Mouse (Mus musculus) frontal cortex, postnatal 10 days (tissue): ENCODE measurements at regions not wholly inside any gene's neighbourhood (a gene's known extent, or its start where the extent isn't known, plus 50 kb on each side); places are given as distances from the start of the nearest gene placed in this dataset.

Experiments used
- DNase-seq, 2 experiments: peaks; one replicate each; pipeline ENCODE4 v3.0.0; 2022; ENCODE audit warnings: low spot score in 2 of 2, mixed read lengths in 1 of 2

GRCm38 (mm10) chr10:116726031-116726430 lies 144.7 kb upstream of the Cnot2 start:
- no peak for DNase-seq

GRCm38 (mm10) chr10:116721986-116722385 lies 140.7 kb upstream of the Cnot2 start:
- DNase-seq: no peak

- DNase-seq: no peak
These were observed 138.3 kb upstream of the Cnot2 start for GRCm38 (mm10) chr10:116719616-116720015.

GRCm38 (mm10) chr10:116717961-116718360 lies 136.7 kb upstream of the Cnot2 start:
- DNase-seq: no peak

- DNase-seq: no peak
These were observed 135.8 kb upstream of the Cnot2 start for GRCm38 (mm10) chr10:116717017-116717643.

- DNase-seq: no peak
These were observed 132.1 kb upstream of the Cnot2 start for GRCm38 (mm10) chr10:116713456-116713855.

GRCm38 (mm10) chr10:116707025-116707424 lies 125.7 kb upstream of the Cnot2 start:
- DNase-seq: no peak

- no peak for DNase-seq
These were observed 120.0 kb upstream of the Cnot2 start for GRCm38 (mm10) chr10:116701281-116701680.

- DNase-seq: no peak
These were observed 118.4 kb upstream of the Cnot2 start for GRCm38 (mm10) chr10:116699711-116700110.

GRCm38 (mm10) chr10:116697628-116698316 lies 116.5 kb upstream of the Cnot2 start:
- no peak for DNase-seq

GRCm38 (mm10) chr10:116693816-116694215 lies 112.5 kb upstream of the Cnot2 start:
- DNase-seq: no peak

- DNase-seq: no peak
These were observed 105.4 kb upstream of the Cnot2 start for GRCm38 (mm10) chr10:116686741-116687140.

GRCm38 (mm10) chr10:116683374-116683773 lies 102.1 kb upstream of the Cnot2 start:
- DNase-seq: no peak

GRCm38 (mm10) chr10:116678950-116679735 lies 97.8 kb upstream of the Cnot2 start:
- DNase-seq: no peak

GRCm38 (mm10) chr10:116677949-116678348 lies 96.6 kb upstream of the Cnot2 start:
- no peak for DNase-seq

GRCm38 (mm10) chr10:116675171-116675570 lies 93.9 kb upstream of the Cnot2 start:
- no peak for DNase-seq

- DNase-seq: no peak
These were observed 93.0 kb upstream of the Cnot2 start for GRCm38 (mm10) chr10:116674348-116674747.

GRCm38 (mm10) chr10:116658162-116658962 lies 77.1 kb upstream of the Cnot2 start:
- no peak for DNase-seq

- DNase-seq: no peak
These were observed 74.6 kb upstream of the Cnot2 start for GRCm38 (mm10) chr10:116655891-116656290.

GRCm38 (mm10) chr10:116655018-116655807 lies 73.9 kb upstream of the Cnot2 start:
- DNase-seq: no peak

- DNase-seq: no peak
These were observed 72.8 kb upstream of the Cnot2 start for GRCm38 (mm10) chr10:116654091-116654490.
